Mouse (Mus musculus) heart, adult 2 months (tissue): ENCODE measurements around the gene Pam.

Source experiments
- CTCF ChIP-seq: fragments of 200-600 bp; IDR thresholded peaks from 2 replicates; pipeline ENCODE4 v1.8.1; 2022; ENCODE audit warnings: antibody characterized with exemption, mild to moderate bottlenecking, moderate library complexity
- EP300 ChIP-seq: fragments of 200-500 bp; IDR thresholded peaks from 2 replicates; pipeline ENCODE4 v1.6.1; 2011; ENCODE audit warnings: low read depth, low read length, control low read depth; ENCODE audit not compliant: insufficient read depth
- POLR2A ChIP-seq: fragments of 200-500 bp; IDR thresholded peaks from 2 replicates; pipeline ENCODE4 v1.6.1; 2011; ENCODE audit warnings: mild to moderate bottlenecking, low read depth, low read length, control low read depth; ENCODE audit not compliant: insufficient read depth

GRCm38 (mm10) chr1:97942966-97943365, 152.5 kb downstream of the Pam start:
- TF ChIP-seq POLR2A (no peak), CTCF (no peak), EP300 (no peak)
